Mouse (Mus musculus): ENCODE data around the gene Unc13d. TPM values are rescaled to one million over a fixed set of nuclear protein-coding genes. Genes with fewer than 3 reads are reported as not detected.

Gene Unc13d
- polyA plus RNA-seq, 1 experiment from 2014 or later: 1.1 TPM

DNA sequence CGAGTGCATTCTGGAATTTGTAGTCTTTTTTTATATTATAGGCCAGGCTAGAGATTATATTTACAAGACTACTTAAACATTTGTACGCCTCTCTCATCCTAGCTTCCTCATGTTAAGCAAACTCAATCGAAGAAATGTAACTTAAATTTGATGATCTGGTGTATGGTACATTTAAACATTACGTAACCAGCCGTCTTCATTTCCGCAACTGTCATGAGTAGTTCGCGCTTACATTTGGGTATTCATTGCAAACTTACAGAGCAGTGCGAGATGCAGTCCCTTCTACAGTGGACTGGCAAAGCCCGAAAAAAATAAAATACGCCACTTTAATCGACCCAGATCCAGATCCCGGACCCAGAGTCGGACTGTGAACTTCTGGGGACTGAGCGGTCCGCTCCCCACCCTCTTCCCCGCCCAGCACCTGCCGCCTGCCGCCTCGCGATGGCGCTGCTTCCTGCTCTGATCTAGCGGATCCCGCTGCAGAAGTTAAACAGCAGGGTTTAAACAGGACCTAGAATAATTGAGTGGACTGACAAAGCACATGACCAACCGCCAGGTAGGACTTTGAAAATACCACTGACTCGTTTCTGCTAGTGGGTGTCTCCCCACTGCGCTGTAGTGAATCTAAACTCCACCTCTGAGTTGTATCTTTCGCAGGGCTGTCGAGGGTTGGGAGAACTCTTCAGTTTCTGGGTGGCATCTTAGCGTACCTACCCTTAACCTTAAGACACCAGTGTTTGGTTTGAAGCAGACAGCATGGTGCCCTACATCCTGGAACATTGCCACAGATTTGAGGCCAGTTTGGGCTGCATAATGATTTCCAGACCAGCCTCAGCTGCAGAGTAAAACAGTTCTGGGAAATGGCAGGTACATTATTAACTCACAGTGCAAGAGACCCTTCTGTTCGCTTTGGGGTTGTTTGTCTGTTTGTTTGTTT lies 9.7 kb upstream of the Unc13d start:
- peak overlapping the region; percentile 18; the same call in 1 of the 2 replicates for H3K9ac ChIP-seq (replicated peaks; ENCODE audit: low read length)
- WGBS: 4% methylated on average over 31 of the region's 31 CpGs
- H3K4me3 ChIP-seq (replicated peaks; ENCODE audit: low read depth, low read length): peak overlapping the region; percentile 44
- peak; percentile 89 for DNase-seq
- 0 out of 2 replicates have a peak overlapping the region, but pooled peaks have one; percentile 26 for H3K27ac ChIP-seq (replicated peaks; ENCODE audit: low read depth, low read length)
- no peaks in the 10 kb centered on the region for H3K9me3 ChIP-seq (ENCODE audit: control insufficient read depth, low read length)
- ATAC-seq (ENCODE audit: low FRiP score, low TSS enrichment): peak; percentile 76
- peak overlapping the region; percentile 65 for H3K4me2 ChIP-seq (ENCODE audit: low read length)
- peaks cover 10% of the 10 kb centered on the region for H3K4me1 ChIP-seq (ENCODE audit: control insufficient read depth, insufficient read depth, low read length)
- peaks cover 15% of the 10 kb centered on the region for H3K36me3 ChIP-seq (ENCODE audit: control insufficient read depth, insufficient read depth, low read length)
- H3K27me3 ChIP-seq (ENCODE audit: control insufficient read depth, insufficient read depth, low read length): no peaks in the 10 kb centered on the region

GRCm38 (mm10) chr11:116086258-116087193 lies 8.8 kb upstream of the Unc13d start, which contains the start of gene Wbp2:
TSS of gene Wbp2 (minus strand) at chr11:116086995.
- ATAC-seq (ENCODE audit: low FRiP score, low TSS enrichment): peak; percentile 98
- H3K4me3 ChIP-seq (replicated peaks; ENCODE audit: low read depth, low read length): peak within 1 kb of the TSS; percentile 44
- peaks cover 10% of the 10 kb centered on the region for H3K4me1 ChIP-seq (ENCODE audit: control insufficient read depth, insufficient read depth, low read length)
- DNase-seq: peak; percentile 99
- H3K9me3 ChIP-seq (ENCODE audit: control insufficient read depth, low read length): no peaks in the 10 kb centered on the region
- peak within 1 kb of the TSS; percentile 47; the same call in 1 of the 2 replicates for H3K9ac ChIP-seq (replicated peaks; ENCODE audit: low read length)
- H3K4me2 ChIP-seq (ENCODE audit: low read length): peak within 1 kb of the TSS; percentile 65
- peaks cover 24% of the 10 kb centered on the region for H3K36me3 ChIP-seq (ENCODE audit: control insufficient read depth, insufficient read depth, low read length)
- 4% methylated on average over 41 of the region's 43 CpGs for WGBS
- H3K27me3 ChIP-seq (ENCODE audit: control insufficient read depth, insufficient read depth, low read length): no peaks in the 10 kb centered on the region
- peak within 1 kb of the TSS; percentile 73 for H3K27ac ChIP-seq (replicated peaks; ENCODE audit: low read depth, low read length)

GRCm38 (mm10) chr11:116084166-116084565 lies 6.4 kb upstream of the Unc13d start:
- Histone ChIP-seq H3K36me3 (ENCODE audit: control insufficient read depth, insufficient read depth, low read length) (peaks cover 48% of the 10 kb centered on the region), H3K4me2 (ENCODE audit: low read length) (no peak overlapping the region), H3K9ac (replicated peaks; ENCODE audit: low read length) (no peak overlapping the region), H3K4me1 (ENCODE audit: control insufficient read depth, insufficient read depth, low read length) (peaks cover 10% of the 10 kb centered on the region), H3K4me3 (replicated peaks; ENCODE audit: low read depth, low read length) (no peak overlapping the region), H3K27me3 (ENCODE audit: control insufficient read depth, insufficient read depth, low read length) (no peaks in the 10 kb centered on the region), H3K27ac (replicated peaks; ENCODE audit: low read depth, low read length) (no peak overlapping the region), H3K9me3 (ENCODE audit: control insufficient read depth, low read length) (no peaks in the 10 kb centered on the region)
- ATAC-seq (ENCODE audit: low FRiP score, low TSS enrichment): no peak
- 93% methylated on average over 6 of the region's 6 CpGs for WGBS
- no peak for DNase-seq

GRCm38 (mm10) chr11:116083096-116083672 lies 5.4 kb upstream of the Unc13d start:
- WGBS: 91% methylated on average over 14 of the region's 14 CpGs
- Histone ChIP-seq H3K4me1 (ENCODE audit: control insufficient read depth, insufficient read depth, low read length) (peaks cover 10% of the 10 kb centered on the region), H3K9ac (replicated peaks; ENCODE audit: low read length) (no peak overlapping the region), H3K9me3 (ENCODE audit: control insufficient read depth, low read length) (no peaks in the 10 kb centered on the region), H3K36me3 (ENCODE audit: control insufficient read depth, insufficient read depth, low read length) (peaks cover 54% of the 10 kb centered on the region), H3K27me3 (ENCODE audit: control insufficient read depth, insufficient read depth, low read length) (no peaks in the 10 kb centered on the region), H3K27ac (replicated peaks; ENCODE audit: low read depth, low read length) (no peak overlapping the region), H3K4me2 (ENCODE audit: low read length) (no peak overlapping the region), H3K4me3 (replicated peaks; ENCODE audit: low read depth, low read length) (no peak overlapping the region)
- ATAC-seq (ENCODE audit: low FRiP score, low TSS enrichment) (no peak), DNase-seq (no peak)

- peaks cover 54% of the 10 kb centered on the region for H3K36me3 ChIP-seq (ENCODE audit: control insufficient read depth, insufficient read depth, low read length)
- ATAC-seq (ENCODE audit: low FRiP score, low TSS enrichment): no peak
- WGBS: 71% methylated on average over 6 of the region's 6 CpGs
Measured at GRCm38 (mm10) chr11:116081081-116081480, 3.3 kb upstream of the Unc13d start.

GRCm38 (mm10) chr11:116079511-116079910 lies 1.8 kb upstream of the Unc13d start:
- DNase-seq (no peak), ATAC-seq (ENCODE audit: low FRiP score, low TSS enrichment) (no peak)
- Histone ChIP-seq H3K9ac (replicated peaks; ENCODE audit: low read length) (no peak overlapping the region), H3K4me2 (ENCODE audit: low read length) (no peak overlapping the region), H3K36me3 (ENCODE audit: control insufficient read depth, insufficient read depth, low read length) (peaks cover 54% of the 10 kb centered on the region), H3K27me3 (ENCODE audit: control insufficient read depth, insufficient read depth, low read length) (no peaks in the 10 kb centered on the region), H3K4me1 (ENCODE audit: control insufficient read depth, insufficient read depth, low read length) (no peaks in the 10 kb centered on the region), H3K27ac (replicated peaks; ENCODE audit: low read depth, low read length) (no peak overlapping the region), H3K4me3 (replicated peaks; ENCODE audit: low read depth, low read length) (no peak overlapping the region), H3K9me3 (ENCODE audit: control insufficient read depth, low read length) (no peaks in the 10 kb centered on the region)
- WGBS: 77% methylated on average over 10 of the region's 10 CpGs

More at GRCm38 (mm10) chr11:116081081-116081480, 3.3 kb upstream of the Unc13d start:
- H3K4me1 ChIP-seq (ENCODE audit: control insufficient read depth, insufficient read depth, low read length): peaks cover 7% of the 10 kb centered on the region
- no peak overlapping the region for H3K4me2 ChIP-seq (ENCODE audit: low read length)
- peak; percentile 30 for DNase-seq
- H3K27ac ChIP-seq (replicated peaks; ENCODE audit: low read depth, low read length): no peak overlapping the region
- no peaks in the 10 kb centered on the region for H3K9me3 ChIP-seq (ENCODE audit: control insufficient read depth, low read length)
- H3K27me3 ChIP-seq (ENCODE audit: control insufficient read depth, insufficient read depth, low read length): no peaks in the 10 kb centered on the region
- H3K9ac ChIP-seq (replicated peaks; ENCODE audit: low read length): no peak overlapping the region
- H3K4me3 ChIP-seq (replicated peaks; ENCODE audit: low read depth, low read length): no peak overlapping the region

- no peaks in the 10 kb centered on the region for H3K4me1 ChIP-seq (ENCODE audit: control insufficient read depth, insufficient read depth, low read length)
- H3K4me2 ChIP-seq (ENCODE audit: low read length): no peak overlapping the region
- H3K9ac ChIP-seq (replicated peaks; ENCODE audit: low read length): peak overlapping the region; percentile 21; the same call in 1 of the 2 replicates
- peaks cover 51% of the 10 kb centered on the region for H3K36me3 ChIP-seq (ENCODE audit: control insufficient read depth, insufficient read depth, low read length)
- DNase-seq (no peak), ATAC-seq (ENCODE audit: low FRiP score, low TSS enrichment) (no peak)
- 18% methylated on average over 10 of the region's 10 CpGs for WGBS
- H3K4me3 ChIP-seq (replicated peaks; ENCODE audit: low read depth, low read length): no peak overlapping the region
- H3K27ac ChIP-seq (replicated peaks; ENCODE audit: low read depth, low read length): peak overlapping the region; percentile 14; the same call in 1 of the 2 replicates
- H3K27me3 ChIP-seq (ENCODE audit: control insufficient read depth, insufficient read depth, low read length): no peaks in the 10 kb centered on the region
- H3K9me3 ChIP-seq (ENCODE audit: control insufficient read depth, low read length): no peaks in the 10 kb centered on the region
Measured at GRCm38 (mm10) chr11:116078676-116079320, 1.0 kb upstream of the Unc13d start.

Measured in midbrain, embryonic 14.5 days (tissue).